Mouse (Mus musculus) heart, embryonic 11.5 days (tissue): Measurements from ENCODE around the gene Clk2. TPM values are rescaled to one million over a fixed set of nuclear protein-coding genes. Genes with fewer than 3 reads are reported as not detected.
"Not testable (repeated sequence)": the region's sequence is repeated elsewhere in the genome, so short reads cannot be mapped to it uniquely, and the experiment has no call there.

Experiments
- ATAC-seq: fragments of 200-750 bp; cut with Nextera tagmentation; replicated peaks from 2 replicates; pipeline ENCODE4 v1.8.0; 2017; ENCODE audit warnings: moderate library complexity; ENCODE audit not compliant: insufficient number of reproducible peaks, low FRiP score, low TSS enrichment
- H3K27ac ChIP-seq: fragments of 300-500 bp; sonication (generic); 2 replicates; pipeline ENCODE4 v1.5.1; 2014; ENCODE audit warnings: mild to moderate bottlenecking, low read depth, low read length
- H3K27me3 ChIP-seq: fragments of 300-500 bp; sonication (generic); 2 replicates; pipeline ENCODE4 v1.6.1; 2014; ENCODE audit warnings: mild to moderate bottlenecking, low read length, mixed read lengths; ENCODE audit not compliant: control insufficient read depth, insufficient read depth
- H3K36me3 ChIP-seq: fragments of 300-500 bp; sonication (generic); 2 replicates; pipeline ENCODE4 v1.6.1; 2014; ENCODE audit warnings: mild to moderate bottlenecking, low read length, moderate library complexity, mixed read lengths; ENCODE audit not compliant: control insufficient read depth, insufficient read depth
- H3K4me1 ChIP-seq: fragments of 300-500 bp; sonication (generic); 2 replicates; pipeline ENCODE4 v1.6.1; 2014; ENCODE audit warnings: low read length; ENCODE audit not compliant: control insufficient read depth, insufficient read depth
- H3K4me2 ChIP-seq: fragments of 300-500 bp; sonication (generic); 2 replicates; pipeline ENCODE4 v1.6.1; 2014; ENCODE audit warnings: mild to moderate bottlenecking, moderate library complexity
- H3K4me3 ChIP-seq: fragments of 300-500 bp; sonication (generic); 2 replicates; pipeline ENCODE4 v1.5.1; 2014; ENCODE audit warnings: low read depth, low read length
- H3K9ac ChIP-seq: fragments of 300-500 bp; sonication (generic); 2 replicates; pipeline ENCODE4 v1.6.1; 2014; ENCODE audit warnings: mild to moderate bottlenecking, low read depth, low read length, moderate library complexity
- H3K9me3 ChIP-seq: fragments of 300-500 bp; sonication (generic); replicated peaks from 2 replicates; pipeline ENCODE4 v1.6.1; 2016; ENCODE audit warnings: low read length; ENCODE audit not compliant: control insufficient read depth
- WGBS: fragments of 180-500 bp; shearing (Covaris S2); extraction: QIAGEN DNeasy Blood & Tissue Kit; methylation state at CpG from one replicate; pipeline ENCODE4 v1.1.7; 2014; ENCODE audit not compliant: insufficient replicate concordance; 5-methylcytosine and 5-hydroxymethylcytosine counted together
- polyA plus RNA-seq: library from polyadenylated mRNA; unstranded; fragments of >200 nt; fragmentation: Nextera tagmentation; extraction: Ambion mirVana; gene quantifications from 2 replicates; pipeline ENCODE4 v1.2.1, GENCODE M21; 2014

Clk2 gene
- polyA plus RNA-seq, 1 experiment from 2014 or later: 20.1 TPM

DNA sequence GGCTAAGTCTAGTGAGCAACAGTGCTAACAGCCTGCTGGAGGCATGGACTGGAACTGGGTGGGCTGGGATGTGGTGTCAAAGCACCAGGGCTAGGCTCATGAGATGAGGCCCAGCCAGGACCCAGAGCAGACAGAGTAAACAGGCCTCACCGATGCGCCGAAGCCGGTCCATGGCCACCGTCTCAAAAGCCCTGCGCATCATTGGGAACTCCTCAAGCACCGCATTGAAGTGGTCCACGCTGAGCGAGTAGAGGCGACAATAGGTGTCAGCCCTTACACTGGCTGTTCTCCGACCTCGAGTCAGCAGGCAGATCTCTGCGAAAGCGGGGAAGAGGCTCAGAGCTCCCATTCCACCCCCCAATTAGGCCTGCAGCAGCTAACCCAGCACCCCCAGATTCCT, 16.0 kb upstream of the Clk2 start:
- H3K36me3 ChIP-seq: no peaks in the 10 kb centered on the region
- no peak overlapping the region for H3K4me3 ChIP-seq
- WGBS: 71% methylated on average over 14 of the region's 14 CpGs
- peaks cover 62% of the 10 kb centered on the region for H3K27me3 ChIP-seq
- no peak overlapping the region for H3K9ac ChIP-seq
- H3K4me1 ChIP-seq: peaks cover 6% of the 10 kb centered on the region
- H3K9me3 ChIP-seq: no peaks in the 10 kb centered on the region
- no peak overlapping the region for H3K27ac ChIP-seq
- no peak overlapping the region for H3K4me2 ChIP-seq
- no peak for ATAC-seq

DNA sequence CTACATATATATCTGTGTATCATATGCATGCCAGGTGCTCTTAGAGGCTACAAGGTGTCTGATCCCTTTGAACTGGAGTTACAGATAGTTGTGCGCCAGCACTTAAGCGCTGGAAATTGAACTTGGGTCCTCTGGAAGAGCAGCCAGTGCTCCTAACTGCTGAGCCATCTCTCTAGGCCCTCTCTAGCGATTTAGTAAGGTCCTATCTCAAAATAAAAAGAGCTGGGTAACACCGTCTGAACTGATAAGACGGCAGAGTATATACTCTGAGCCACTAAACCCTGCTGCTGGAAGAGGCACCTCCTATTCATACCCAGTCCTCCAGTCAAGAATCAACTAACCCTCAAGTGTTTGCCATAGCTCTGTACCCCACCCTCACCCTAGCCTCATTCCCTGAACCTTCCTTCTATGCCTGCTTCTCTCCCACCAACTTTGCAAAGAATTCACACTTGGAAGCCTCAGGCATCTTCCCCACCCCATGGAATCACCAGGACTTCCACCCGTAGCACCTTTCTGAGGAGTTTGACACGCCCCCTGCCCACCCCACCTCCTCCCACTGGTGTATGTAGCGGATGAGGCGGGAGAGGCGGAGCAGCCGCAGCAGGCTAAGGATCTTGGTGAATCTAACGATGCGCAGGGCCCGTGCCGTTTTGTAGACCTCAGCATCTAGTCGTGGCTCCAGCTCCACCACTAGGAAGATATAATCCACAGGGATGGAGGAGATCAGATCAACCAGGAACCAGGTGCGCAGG, 12.3 kb upstream of the Clk2 start:
- Histone ChIP-seq H3K36me3 (no peaks in the 10 kb centered on the region), H3K9me3 (no peaks in the 10 kb centered on the region), H3K27me3 (peaks cover 53% of the 10 kb centered on the region), H3K9ac (no peak overlapping the region), H3K4me1 (peaks cover 6% of the 10 kb centered on the region), H3K4me3 (no peak overlapping the region), H3K4me2 (no peak overlapping the region), H3K27ac (no peak overlapping the region)
- WGBS: 44% methylated on average over 17 of the region's 17 CpGs
- ATAC-seq: no peak

GRCm38 (mm10) chr3:89156951-89157350, 7.6 kb upstream of the Clk2 start:
- peaks cover 5% of the 10 kb centered on the region for H3K4me1 ChIP-seq
- H3K4me2 ChIP-seq: no peak overlapping the region
- no peaks in the 10 kb centered on the region for H3K36me3 ChIP-seq
- H3K27ac ChIP-seq: no peak overlapping the region
- no peak overlapping the region for H3K9ac ChIP-seq
- H3K4me3 ChIP-seq: no peak overlapping the region
- 84% methylated on average over 8 of the region's 8 CpGs for WGBS
- no peaks in the 10 kb centered on the region for H3K9me3 ChIP-seq
- ATAC-seq: no peak
- H3K27me3 ChIP-seq: peaks cover 29% of the 10 kb centered on the region

DNA sequence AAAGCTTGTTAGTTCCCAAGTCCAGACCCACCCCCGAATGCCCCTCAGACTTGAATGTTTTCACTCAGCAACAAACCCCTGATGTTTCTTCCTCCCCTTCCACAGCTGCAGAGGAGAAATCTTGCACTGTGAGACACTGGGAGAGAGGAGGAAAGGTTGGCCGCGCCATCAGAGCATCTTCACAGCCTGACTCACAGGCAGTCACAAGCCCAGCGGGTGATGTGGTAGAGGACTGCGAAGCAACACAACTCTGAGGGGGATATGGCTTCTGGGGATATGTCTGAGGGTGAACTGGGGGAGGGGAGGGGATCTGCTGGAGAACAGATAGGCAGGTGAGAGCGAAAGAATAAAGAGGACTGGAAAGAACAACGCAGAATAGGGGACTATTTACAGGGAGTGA, 5.9 kb upstream of the Clk2 start:
- ATAC-seq: no peak
- H3K9ac ChIP-seq: no peak overlapping the region
- H3K4me3 ChIP-seq: no peak overlapping the region
- peaks cover 5% of the 10 kb centered on the region for H3K4me1 ChIP-seq
- no peaks in the 10 kb centered on the region for H3K36me3 ChIP-seq
- H3K27ac ChIP-seq: no peak overlapping the region
- no peaks in the 10 kb centered on the region for H3K9me3 ChIP-seq
- 15% methylated on average over 7 of the region's 7 CpGs for WGBS
- H3K4me2 ChIP-seq: no peak overlapping the region
- peaks cover 22% of the 10 kb centered on the region for H3K27me3 ChIP-seq

DNA sequence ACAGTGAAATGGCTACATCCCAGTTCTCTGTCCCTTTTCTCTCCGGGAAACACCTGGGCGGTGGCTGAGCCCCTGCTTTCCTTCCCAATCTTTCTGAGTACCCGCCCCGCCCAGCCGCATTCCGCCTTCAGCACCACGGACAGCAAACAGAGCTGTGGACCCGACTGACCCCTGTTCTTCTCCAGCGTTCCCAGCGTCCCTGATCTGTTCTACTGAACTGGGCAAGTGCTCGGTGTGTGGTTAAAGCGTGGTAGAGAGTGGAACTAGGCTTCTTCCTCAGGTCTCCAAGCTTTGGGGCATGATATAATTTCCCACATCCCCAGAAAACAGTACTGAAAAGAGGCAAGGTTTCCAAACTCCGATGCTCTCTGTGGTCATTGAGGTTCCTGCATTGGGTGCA, 5.4 kb upstream of the Clk2 start:
- H3K27ac ChIP-seq: no peak overlapping the region
- H3K4me3 ChIP-seq: peak overlapping the region; percentile 62
- WGBS: under 1% methylated on average over 13 of the region's 13 CpGs
- ATAC-seq: no peak
- H3K9ac ChIP-seq: no peak overlapping the region
- peaks cover 8% of the 10 kb centered on the region for H3K4me1 ChIP-seq
- H3K4me2 ChIP-seq: peak overlapping the region; percentile 100
- H3K27me3 ChIP-seq: peaks cover 21% of the 10 kb centered on the region
- H3K36me3 ChIP-seq: no peaks in the 10 kb centered on the region
- H3K9me3 ChIP-seq: no peaks in the 10 kb centered on the region

DNA sequence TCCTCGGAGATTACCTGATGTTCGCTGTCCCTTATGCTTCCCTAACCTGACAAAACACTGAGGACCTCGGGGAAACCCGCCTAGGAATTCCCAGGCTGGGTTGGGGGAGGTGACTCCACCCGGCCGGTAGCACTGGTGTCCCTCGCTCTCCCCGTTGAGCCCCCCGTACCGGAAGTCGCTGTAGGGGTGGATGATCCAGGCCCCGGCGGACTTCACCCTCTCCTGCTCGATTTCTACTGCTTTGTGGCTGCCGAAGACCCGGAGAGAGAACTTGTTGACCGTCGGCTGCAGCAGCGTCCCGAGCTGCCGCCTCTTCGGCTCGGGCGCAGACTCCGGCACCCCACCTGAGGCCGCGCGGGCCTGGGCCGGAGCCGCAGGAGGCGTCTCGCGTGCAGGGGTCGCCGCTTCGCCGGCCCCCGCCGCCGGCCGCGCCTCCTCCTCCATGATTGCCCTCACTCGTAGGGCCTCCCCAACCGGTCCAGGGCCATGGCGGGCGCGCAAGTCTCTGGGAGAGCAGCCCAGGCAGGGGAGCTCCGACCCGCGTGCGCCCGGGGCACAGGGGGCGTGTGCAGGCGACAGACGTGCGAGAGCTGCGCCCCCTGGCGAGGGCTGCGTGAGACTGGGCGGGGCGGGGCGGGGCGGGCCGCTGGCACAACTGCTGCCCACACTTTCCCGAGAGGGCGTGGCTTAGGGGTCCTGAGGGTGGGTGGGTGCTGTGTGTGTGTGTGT, 4.8 kb upstream of the Clk2 start, which contains the start of gene Hcn3:
Gene Hcn3, minus strand, starts transcription at position 581 of the 729 bp plus-strand sequence.
- peak within 1 kb of the TSS; percentile 100 for H3K4me2 ChIP-seq
- H3K4me1 ChIP-seq: peaks cover 8% of the 10 kb centered on the region
- no peak within 1 kb of the TSS for H3K27ac ChIP-seq
- peak within 1 kb of the TSS; percentile 62 for H3K4me3 ChIP-seq
- peak within 1 kb of the TSS; percentile 53; the same call in 1 of the 2 replicates for H3K9ac ChIP-seq
- H3K27me3 ChIP-seq: peaks cover 19% of the 10 kb centered on the region
- no peaks in the 10 kb centered on the region for H3K9me3 ChIP-seq
- no peaks in the 10 kb centered on the region for H3K36me3 ChIP-seq
- under 1% methylated on average over 61 of the region's 66 CpGs for WGBS
- peak; percentile 62 for ATAC-seq

- not testable (repeated sequence) for H3K27ac ChIP-seq, ATAC-seq, H3K9ac ChIP-seq, H3K4me3 ChIP-seq, H3K4me2 ChIP-seq, H3K36me3 ChIP-seq, H3K9me3 ChIP-seq
- Histone ChIP-seq H3K27me3 (peaks cover 19% of the 10 kb centered on the region), H3K4me1 (peaks cover 16% of the 10 kb centered on the region)
Measured at GRCm38 (mm10) chr3:89161207-89161606, 3.4 kb upstream of the Clk2 start.

DNA sequence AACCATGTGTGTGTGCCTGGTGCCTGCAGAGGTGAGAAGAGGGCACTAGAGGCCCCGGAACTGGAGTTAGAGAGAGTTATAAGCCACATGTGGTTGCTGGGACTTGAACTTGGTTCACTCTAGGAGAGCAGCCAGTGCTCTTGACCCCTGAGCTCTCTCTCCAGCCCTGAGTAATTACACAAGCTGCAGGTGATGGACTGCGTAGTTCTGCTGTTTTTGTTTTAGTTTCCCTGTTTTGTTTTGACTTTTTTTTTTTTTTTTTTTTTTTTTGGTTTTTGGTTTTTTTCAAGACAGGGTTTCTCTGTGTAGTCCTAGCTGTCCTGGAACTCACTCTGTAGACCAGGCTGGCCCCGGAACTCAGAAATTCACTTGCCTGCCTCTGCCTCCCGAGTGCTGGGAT, 2.8 kb upstream of the Clk2 start:
- peaks cover 19% of the 10 kb centered on the region for H3K27me3 ChIP-seq
- no peaks in the 10 kb centered on the region for H3K9me3 ChIP-seq
- ATAC-seq: no peak
- no peak overlapping the region for H3K27ac ChIP-seq
- no peak overlapping the region for H3K9ac ChIP-seq
- H3K4me2 ChIP-seq: no peak overlapping the region
- no peaks in the 10 kb centered on the region for H3K36me3 ChIP-seq
- WGBS: 76% methylated on average over 4 of the region's 4 CpGs
- peaks cover 19% of the 10 kb centered on the region for H3K4me1 ChIP-seq
- no peak overlapping the region for H3K4me3 ChIP-seq
